Mouse (Mus musculus) cerebellum, postnatal 25 days (tissue): ENCODE measurements at regions not wholly inside any gene's neighbourhood (a gene's known extent, or its start where the extent isn't known, plus 50 kb on each side); places are given as distances from the start of the nearest gene placed in this dataset.

Experiments used
- DNase-seq, 2 experiments: peaks; one replicate each; pipeline ENCODE4 v3.0.0; 2021; ENCODE audit warnings: mixed read lengths in 2 of 2

DNA sequence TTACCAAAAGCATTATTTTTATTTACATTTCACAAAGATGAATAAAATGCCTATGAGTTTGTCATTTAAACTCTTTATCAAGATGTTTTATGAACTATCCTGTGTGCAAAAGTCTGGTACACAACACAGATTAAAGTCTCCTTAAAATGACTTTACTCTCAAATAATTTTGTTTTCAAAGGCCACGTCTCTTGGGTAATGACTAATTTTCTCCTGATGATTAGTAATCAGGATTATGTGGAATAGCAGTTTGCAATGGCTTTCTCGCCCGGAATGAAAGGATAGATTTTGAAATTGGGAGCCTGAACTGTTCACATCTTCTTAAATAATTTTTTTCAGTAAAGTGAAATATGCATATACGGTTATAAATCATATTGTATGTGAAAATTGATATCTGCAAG, 225.8 kb upstream of the Adamts5 start:
- no peak for DNase-seq

DNA sequence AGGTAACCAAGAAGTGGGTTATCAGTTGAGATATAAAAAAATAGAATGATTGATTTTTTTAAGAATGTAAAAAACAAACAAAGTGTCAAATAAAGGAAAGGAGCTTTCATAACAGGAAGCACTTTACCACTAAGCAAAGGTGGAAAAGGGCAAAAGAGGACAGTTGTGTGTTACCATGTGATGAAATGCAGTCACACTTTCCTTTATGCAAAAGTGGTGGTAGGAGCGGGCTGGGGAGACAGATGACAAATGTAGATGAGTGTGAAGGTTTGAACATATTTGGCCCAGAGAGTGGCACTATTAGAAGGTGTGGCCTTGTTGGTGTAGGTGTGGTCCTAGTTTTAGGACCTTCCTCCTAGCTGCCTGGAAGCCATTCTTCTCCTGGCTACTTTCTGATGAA, 222.6 kb upstream of the Adamts5 start:
- no peak for DNase-seq

DNA sequence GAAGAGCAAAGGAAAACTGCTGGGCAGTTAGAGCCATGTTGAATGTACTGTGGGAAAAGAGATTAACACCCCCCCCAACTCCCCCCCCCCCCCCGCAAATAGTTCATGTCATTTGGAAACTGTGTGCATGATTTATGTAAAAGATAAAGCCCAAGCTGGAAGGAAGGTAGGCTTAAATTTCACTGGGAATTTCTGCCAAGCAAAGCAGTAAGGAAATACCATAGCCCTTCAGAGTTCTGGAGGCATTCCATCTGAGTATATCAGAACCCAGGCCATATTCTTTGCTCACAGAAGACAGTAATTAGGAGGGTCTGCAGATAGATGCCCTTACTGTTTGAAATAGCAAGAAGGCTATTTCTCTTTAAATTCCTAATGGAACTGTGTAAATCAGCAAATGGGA, 221.3 kb upstream of the Adamts5 start:
- no peak for DNase-seq

DNA sequence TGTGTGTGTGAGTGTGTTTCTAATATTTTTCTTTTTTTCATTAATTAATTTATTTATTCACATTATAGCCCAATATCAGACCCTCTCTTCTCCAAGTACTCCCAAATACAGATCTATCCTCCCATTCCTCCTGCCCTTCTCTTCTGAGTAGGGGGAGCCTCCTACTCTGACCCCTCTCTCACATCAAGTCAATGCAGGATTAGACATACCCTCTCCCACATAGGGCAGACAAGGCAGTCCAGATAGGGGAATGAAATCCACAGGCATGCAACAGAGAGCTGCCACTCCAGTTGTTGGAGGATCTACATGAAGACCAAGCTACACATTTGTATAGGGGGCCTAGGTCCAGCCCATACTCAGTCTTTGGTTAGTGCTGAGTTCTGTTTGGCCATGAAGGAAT, 216.3 kb upstream of the Adamts5 start:
- DNase-seq, result no peak

DNA sequence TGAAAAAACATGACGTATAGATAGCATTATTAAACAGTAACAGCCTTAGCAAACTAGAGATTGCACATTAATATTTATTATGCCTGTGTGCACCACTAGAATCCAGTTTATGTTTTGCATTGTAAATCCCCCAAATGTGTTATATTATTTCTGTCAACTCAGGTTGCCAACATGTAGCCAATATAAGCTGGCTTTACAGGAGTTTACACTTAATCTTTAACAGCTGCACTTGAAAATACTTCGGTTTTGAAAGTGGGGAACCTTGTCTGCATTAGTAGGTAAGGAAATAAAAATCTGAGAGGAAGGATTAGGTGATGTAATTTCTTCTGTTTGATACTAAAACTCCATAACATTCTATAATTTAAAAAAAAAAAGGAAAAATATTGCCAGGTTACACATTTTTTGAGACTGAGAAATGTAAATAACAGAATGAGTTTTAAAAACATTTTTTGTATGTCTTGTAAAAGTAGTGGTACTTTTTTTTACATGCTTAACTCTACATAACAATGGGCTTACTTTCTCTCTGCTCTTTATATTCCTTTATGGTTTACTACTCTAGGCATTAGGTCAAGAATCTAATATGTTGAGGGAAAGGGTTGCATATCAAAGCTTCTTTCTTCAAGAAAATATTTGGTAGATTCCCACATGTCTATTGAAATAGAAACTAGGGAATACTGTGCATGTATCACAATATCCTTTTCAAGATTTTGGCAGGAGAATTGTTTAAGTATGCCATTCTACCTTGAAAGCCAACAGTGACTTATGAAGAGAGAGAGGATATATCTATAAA, 214.2 kb upstream of the Adamts5 start:
- DNase-seq, result no peak

DNA sequence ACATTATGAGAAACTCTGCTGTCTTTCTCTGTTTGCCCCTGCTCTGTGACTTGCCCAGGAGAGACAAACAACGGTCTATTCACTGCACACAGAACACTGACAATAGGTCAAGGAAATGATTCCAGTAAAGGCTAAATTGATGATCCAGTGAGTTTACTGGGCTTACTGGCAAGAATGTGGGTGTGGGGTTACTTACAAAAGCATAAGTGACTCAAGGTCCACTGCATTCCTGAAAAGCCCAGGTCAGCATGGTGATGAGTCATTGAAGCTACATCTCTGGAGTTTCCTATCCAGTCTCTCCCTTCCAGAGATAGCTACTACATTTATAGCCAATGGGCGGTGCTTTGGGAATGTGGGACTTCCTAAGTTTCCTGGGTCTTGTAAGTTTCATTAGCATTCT, 192.8 kb upstream of the Adamts5 start:
- DNase-seq, result no peak

DNA sequence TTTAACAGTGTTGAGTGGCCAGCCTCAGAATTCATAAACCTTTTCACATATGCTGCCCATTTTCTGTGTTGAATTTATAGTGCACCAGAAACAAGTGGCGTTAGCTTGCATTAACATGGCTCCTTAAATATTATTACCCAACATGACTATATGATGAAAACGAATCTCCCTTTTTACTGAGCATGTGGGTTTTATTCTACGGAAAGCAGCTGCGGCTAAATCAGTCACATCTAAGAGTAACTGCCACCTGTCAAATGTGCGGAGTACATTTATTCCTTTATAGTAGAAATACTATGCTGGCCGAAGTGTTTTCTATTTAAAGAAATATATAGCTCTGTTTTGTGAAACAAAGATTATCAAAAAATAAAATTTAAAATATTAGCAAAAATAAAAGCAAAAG, 188.5 kb upstream of the Adamts5 start:
- DNase-seq, result no peak

DNA sequence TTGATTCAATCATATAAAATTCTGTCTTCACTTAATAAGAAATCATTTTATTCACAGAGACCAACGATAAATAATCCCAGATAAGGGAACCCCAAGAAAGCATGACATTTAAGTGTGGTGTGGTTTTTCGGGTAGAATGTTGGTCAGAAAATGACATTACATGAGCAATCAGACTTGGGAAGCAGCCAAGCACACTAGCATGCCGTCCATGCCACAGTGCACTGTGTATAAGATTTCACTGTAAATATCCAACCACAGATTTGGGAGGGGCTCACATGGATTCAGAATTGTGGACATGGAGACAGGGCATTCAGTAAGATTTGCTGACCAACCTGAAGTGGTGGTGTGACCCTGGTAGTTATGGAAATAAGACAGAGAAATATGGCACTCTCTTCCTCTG, 185.8 kb upstream of the Adamts5 start:
- no peak for DNase-seq

DNA sequence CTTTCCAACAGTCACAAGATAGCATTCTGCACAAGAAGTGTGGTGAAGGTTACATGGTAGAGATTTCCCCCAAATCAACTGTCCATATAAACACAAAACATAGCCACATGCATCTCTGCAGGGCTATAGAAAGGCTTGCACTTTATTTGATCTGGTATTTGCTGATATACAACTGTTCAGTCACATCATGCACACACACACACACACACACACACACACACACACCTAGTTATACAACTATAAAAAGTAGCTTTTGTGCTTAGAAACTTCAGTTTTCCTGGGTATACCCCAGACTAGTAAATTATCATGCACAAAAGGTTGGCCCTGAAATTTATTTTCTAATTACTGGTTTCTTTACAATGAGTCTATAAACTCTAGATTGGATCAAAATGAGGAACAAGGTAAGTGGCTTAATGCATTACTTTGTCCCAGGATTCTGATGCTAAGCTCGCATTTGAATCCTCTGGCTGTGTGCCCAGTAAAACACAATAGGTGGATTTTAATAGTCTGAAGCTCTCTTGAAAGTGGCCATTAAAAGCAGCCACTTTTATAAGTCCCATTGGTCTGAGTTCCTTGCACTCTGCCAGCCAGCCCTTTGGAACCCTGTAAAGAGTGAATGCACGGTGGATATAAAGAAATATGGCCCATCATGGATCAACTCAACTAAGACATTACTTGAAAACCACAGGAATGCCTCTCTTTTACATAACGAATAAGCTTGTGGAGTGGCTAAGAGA, 166.2 kb upstream of the Adamts5 start:
- DNase-seq, result no peak

DNA sequence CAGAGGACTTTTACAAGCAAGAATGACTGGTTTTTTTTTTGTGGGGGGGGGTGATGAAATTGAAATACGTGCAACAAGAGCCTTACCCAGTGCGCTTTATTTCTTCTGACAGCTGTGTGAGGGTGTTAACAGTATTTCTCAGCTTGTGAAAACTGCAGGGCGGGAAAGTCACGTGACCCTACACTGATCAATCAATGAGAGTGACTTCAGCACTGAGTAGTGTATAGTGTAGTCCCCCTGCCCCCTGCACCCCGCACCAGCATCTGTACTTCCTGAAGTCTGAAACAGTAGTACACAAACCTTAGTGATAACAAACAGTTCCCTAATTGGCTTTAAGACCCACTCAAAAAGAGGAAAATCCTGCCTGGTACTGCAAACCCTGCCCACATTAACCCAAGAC, 158.5 kb upstream of the Adamts5 start:
- no peak for DNase-seq

DNA sequence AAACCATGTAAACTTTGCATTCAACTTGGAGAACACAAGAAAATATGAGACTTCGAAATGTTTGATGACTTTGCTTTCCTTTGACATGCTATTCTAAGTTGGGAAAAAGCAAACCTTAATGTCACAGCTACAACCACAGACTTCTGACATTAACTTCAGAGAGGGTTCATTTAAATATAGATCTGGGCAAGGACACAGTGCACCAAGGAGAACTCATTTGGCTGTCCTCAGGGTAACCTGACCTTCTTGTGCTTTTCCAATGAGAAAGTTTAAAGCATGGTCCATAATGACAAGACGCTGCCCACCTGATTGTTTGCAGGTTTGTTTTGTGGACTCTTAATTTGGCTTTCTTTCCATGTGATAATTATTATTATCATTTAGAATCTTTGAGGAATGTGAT, 143.1 kb upstream of the Adamts5 start:
- no peak for DNase-seq

DNA sequence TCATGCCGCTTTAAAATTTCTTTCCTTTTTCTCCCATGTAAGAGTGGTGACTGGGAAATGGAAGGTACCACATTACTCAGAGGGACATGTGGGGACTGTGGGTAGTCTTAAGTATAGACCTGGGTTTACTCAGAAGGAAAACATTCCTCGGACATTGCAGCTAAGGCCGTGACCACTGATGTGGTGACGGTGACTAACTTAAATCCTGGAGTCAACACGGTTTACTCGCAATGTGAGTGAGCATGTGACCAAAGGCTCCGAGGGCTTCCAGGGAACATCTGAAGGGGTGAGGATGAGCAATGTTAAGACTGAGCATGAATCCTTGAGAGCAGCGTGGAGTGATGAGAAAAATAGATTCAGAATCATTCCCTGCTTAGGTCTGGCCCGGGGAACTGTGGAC, 133.1 kb upstream of the Adamts5 start:
- no peak for DNase-seq

DNA sequence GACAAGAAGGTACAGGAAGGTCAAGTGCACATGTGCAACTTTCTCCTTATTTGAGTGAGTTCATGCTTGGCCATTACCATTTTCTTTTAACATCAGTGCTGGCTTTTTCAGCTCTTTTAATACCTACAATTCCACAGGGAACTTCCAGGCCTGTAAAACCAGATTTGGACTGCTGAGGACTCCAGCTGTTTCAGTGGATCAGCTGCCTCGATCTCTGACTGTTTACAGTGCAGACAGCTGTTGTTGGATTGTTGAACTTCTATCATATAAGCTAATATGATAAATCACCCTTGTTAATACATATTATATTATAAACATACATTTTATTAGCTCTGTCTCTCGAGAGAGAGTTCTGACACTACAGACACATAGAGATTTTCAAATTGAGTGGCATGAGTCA, 126.1 kb upstream of the Adamts5 start:
- DNase-seq, result no peak

DNA sequence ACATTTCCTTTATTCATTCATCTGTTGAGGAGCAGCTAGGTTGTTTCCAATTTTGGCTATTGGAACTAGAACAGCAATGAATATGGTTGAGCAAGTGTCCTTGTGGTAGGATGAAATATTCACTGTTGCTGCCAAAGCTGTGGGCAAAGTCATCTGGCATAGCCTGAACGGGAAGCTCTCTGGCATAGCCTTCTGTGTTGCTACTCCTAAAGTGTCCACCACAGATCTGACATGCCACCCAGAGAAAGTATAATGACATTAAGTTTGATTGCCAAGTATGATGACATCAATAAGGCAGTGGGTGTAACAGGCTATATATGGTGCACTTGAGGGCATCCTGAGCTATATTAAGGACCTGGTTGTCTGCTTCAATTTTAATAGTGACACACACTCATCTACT, 113.7 kb upstream of the Adamts5 start:
- peak in 1 of 2 experiments; percentile 5 for DNase-seq

DNA sequence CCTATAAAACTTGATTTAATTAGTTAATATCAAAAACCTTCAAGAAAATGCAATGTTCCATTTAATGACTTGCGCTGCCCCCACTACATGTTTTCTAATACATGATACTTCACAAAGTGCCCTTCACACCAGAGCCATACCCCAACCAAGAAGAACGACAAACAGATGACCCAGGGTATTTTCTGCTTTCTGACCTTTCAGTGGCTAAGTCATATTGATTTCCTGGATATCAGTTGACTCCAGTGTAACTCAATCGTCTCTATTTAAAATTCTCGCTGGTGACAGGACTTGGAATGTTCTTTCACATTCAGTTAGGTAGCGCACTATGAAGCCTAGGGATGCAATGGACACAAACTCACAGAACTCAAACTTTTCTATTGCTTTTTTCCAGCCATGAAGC, 109.4 kb upstream of the Adamts5 start:
- no peak for DNase-seq

DNA sequence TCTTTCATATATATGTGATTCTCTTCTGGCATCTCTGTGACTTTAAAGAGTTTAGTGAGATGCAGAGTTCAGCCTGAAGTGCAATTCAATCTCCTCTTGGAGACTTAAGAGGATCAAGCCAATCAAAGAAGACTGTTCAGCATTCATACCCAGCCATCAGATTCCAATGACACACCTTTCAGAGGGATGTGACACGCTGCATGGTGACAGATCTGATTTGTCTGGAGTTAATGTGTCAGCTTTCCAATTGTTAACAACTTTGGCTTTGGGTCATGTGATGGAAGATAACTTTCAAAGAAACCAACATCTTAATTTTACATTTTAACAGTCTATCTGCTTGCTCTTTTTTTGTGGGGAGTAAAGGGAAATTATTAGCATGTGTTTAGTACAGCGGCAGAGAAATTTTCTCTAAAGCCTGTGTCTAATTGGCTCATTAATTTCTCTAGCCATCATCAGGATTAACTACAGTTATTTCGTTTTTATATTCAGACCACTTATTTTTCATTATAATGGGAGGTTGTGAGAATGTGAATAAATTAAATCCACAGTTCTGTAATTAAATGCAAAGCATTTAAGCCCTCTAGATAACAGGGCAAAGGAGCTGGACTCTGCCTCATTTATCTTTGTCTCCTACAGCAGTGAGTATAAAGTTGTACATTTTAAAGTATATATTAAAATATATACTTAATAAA, 108.2 kb upstream of the Adamts5 start:
- DNase-seq, result no peak

DNA sequence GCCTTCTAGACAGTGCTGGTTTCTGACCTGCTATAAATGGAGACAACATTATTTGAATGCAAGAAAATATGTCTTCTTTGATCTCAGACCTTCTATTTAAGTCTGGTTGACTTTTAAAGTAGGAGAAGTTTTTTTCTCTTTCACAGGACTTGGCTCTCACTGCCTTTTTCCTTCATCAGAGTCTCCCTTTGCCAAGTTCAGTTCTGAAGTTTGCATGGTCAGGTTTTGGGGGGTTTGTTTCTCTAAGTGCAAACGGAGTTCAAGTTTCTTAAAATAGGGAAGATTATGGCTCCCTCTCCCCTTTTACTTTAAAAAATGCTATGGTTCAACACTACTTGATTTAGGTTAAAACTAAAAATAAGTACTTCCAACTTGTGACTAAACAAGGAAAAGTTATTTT, 106.2 kb upstream of the Adamts5 start:
- DNase-seq, result no peak

DNA sequence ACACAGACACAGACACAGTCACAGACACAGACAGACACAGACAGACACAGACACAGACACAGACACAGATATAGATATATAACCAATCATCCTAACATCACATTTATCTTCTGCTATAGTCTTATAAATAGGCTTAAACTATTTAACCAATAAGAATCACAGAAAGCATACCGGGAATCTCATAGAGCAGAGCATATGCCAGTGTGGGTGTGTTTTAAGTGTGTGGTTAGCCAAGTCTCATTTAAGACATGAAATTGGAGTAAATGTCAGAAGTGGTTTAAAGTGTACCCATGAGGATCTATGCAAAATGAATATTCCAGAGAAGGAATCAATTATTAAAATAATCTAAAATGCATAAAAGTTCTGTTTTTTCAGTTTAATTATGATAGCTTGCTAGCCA, 99.2 kb upstream of the Adamts5 start:
- no peak for DNase-seq

DNA sequence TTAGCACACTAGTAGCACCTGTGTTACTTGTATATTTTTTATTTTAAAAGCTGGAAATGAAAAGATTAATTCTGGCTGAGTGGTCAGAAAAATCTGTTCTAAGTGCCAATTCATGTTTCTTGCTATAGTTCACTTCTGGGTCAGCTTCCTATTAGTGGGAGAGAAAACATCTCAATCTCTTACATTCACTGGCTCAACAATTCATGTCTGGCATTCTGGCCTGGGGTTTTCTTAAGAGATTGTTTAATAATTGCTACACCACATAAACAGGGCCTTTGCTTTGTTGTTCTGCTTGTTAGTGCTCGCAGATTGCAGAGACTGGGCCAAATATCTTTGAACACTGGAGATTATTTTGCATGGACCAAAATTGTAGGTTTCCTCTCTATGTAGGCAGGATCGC, 84.2 kb upstream of the Adamts5 start:
- no peak for DNase-seq

DNA sequence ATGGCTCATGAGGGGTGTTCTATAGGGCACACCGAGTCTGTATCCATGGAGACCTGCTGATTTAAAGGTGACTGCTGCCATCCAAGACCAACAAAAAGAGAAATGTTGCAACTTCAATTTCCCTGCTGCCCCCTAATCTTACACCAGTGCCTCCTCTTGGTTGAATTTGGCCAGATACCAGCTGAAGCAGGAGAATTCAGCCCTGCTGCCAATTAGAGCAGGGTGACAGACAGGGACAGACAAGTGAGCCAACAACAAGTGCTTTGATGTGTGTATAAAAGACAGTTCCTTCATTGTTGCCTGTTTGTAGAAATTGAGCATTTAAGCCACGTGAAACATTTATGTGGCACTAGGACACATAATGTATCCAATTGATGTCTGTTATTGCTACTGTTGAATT, 75.5 kb upstream of the Adamts5 start:
- DNase-seq, result peak in 1 of 2 experiments; percentile 4

DNA sequence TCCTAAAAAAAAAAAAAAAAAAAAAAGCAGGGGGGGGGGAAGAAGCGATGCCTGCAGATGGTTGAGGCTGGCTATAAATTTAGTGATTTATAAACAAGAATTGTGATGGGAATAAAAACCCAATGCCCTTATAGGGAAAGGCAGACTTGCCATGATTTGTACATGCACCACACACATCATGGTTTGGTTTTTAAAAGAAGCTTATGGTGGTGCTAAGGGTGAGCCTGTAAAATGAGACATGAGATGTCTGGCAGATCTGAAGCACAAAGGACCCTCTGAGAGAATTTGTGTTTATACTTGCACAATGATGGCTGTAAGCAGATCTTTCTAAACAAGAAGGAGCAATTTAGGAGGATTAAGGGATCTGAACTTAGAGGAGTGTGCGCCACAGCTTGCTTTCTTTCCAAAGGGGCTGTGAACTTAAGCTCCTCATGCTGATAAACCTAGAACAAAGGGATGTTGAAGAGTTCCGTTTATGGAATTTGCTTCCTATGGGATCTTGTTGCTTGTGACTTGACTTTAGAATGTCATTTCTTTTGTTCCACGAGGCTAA, 65.3 kb upstream of the Adamts5 start:
- no peak for DNase-seq

DNA sequence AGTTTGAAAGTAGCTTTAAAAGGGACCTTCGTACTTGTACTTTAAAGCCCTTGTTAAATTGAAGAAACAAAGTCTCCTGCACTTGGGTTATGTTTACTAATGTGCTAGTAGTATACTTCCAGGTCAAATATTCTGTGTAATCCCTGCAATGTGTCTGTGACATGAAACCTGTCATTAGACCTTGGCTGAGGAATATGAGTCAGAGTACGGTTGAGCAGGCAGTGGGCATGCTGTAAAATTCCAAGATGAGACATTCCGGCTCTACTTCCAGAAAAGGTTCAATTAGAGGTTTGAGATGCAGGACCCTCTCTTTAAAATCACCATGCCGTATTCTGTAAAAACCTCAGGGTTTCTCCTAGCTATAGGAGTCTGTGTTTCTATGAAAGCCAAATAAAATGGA, 64.6 kb upstream of the Adamts5 start:
- DNase-seq, result no peak

DNA sequence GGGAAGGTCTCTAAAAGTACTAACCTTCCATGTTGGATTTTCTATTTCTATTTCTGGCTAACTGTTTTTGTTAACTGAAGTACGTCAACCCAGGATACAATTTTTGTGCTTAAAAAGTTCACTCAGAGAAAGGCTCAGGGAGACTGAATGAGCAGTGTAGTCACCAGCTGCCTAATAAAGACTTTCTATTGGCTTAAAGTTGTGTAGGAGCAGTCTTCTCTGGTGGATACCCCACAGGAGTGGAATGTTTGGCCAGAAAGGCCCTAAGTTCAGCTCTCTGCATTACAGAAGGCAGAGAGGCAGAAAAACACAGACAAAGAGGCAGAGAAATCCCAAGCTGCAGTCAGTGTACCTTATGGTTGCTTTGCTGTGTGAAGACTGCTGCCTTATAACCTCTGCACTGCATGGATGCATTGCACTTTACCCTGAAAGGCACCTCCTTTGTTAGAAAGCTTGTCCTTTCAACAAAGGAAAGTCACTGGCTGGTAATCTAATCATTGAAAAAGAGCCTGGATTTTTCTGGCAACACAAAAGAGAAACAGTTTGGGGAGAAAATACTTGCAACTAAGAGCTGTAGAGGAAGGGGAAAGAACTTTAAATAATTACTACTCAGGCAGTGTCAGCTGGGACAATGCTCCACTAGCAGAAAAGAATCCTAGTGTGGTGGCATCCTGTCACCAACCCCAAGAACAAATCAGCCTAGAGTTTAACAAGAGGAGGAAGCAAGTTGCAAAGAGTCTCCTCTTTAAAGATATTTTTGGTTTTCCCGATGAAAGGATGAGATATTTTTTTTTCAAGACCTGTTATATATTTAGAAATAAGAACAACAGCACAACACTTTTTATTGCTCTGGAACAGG, 63.0 kb upstream of the Adamts5 start:
- DNase-seq, result no peak
